Mouse (Mus musculus) ES-Bruce4 (cell line): Measurements from ENCODE around the gene Prkn.

Experiments
- CTCF ChIP-seq: IDR thresholded peaks from one replicate; pipeline ENCODE4 v1.8.1; 2011; ENCODE audit warnings: low read depth, low read length
- EP300 ChIP-seq: IDR thresholded peaks from 2 replicates; pipeline ENCODE4 v1.6.1; 2011; ENCODE audit warnings: low read depth, low read length; ENCODE audit not compliant: insufficient read depth
- POLR2A ChIP-seq: IDR thresholded peaks from one replicate; pipeline ENCODE4 v1.8.1; 2011; ENCODE audit warnings: low read length; ENCODE audit not compliant: insufficient read depth

- no peak for TF ChIP-seq EP300
- TF ChIP-seq CTCF: no peak
- no peak for TF ChIP-seq POLR2A
These were observed 1018.7 kb downstream of the Prkn start for GRCm38 (mm10) chr17:11858772-11859405.
